Mouse (Mus musculus) bone marrow macrophage, adult 2 months (primary cell): ENCODE results near the gene Abhd12.

Experiments
- CTCF ChIP-seq: IDR thresholded peaks from 2 replicates; pipeline ENCODE4 v1.5.1; 2012; ENCODE audit warnings: low read depth, mild to moderate bottlenecking, low read length, moderate library complexity
- POLR2A ChIP-seq: IDR thresholded peaks from 2 replicates; pipeline ENCODE4 v1.6.1; 2012; ENCODE audit warnings: mild to moderate bottlenecking, low read depth, low read length, borderline replicate concordance

DNA sequence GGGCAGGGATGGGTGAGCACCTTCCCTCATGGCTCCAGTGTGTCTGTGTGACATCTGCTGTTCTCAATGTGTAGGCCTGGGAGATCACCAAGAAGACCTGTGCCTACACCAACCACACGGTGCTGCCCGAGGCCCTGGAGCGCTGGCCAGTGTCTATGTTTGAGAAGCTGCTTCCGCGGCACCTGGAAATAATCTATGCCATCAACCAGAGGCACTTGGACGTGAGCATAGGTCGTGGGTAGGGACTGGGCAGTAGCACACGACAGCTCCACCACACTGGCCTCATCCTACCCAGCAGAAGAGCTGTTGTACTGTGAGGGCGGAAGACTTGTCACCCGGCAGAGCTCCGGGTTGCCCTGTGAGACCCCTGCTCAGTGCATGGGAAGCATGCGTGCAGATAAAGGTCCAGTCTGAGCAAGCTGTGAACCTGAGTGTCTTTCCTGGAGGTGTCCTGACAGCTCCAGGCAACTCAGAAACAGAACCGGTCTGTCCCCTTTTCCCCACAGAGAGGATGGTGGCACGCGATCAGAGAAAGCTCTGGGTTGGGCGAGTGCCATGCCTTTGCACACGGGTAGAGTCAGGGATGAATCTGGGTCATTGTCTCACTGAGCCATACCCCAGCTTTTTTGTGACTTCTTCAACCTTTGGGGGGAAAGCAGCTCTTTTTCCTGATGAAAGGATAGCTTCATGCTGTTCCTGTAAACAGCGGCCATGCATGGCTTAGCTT is 87.7 kb downstream of the Abhd12 start:
- TF ChIP-seq CTCF (no peak), POLR2A (no peak)
